Mouse (Mus musculus): ENCODE measurements around the gene Tbc1d2. TPM values are rescaled to one million over a fixed set of nuclear protein-coding genes. Genes with fewer than 3 reads are reported as not detected.

The Tbc1d2 gene
- total and polyA plus RNA-seq, 3 experiments, result 0.64 to 1.7 (median 1.4) TPM

DNA sequence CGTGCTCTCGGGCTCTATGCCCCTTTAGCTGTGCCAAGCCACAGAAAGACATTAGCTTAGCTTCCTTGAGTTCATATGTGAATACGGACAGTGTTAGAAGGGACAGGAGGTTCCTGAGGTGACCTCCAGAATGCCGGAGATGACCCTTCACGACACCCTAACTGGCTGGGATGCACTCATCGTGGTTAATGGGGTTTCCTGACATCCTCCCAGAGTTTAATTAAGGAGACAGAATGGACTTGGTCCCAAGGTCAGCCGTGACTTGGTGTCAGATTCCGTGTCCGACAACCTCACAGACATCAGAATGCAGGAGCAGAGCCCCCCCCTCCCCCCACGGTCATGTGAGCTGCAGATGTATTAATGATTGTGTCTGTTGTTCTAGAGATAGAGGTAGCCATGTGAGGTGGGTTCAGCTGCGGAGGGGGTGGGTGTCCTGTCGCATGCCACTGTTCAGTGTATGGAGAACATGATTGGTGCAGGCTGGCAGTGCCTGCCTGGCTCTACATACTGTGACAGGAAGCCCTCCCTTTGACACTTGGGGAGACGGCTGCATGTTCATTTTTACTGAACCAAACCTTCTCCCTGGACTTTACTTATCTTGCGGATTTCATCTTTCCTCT lies 38.3 kb upstream of the Tbc1d2 start:
- no peak for TF ChIP-seq POLR2A (IDR thresholded peaks at IDR 0.05; ENCODE audit: insufficient read depth, low read depth, low read length)
- TF ChIP-seq EP300 (IDR thresholded peaks at IDR 0.05; ENCODE audit: insufficient read depth, low read depth, low read length), result no peak
- TF ChIP-seq CTCF (IDR thresholded peaks at IDR 0.05), result no peak
- Histone ChIP-seq H3K9ac (ENCODE audit: low read depth, low read length) (no peak overlapping the region), H3K4me1 (ENCODE audit: control insufficient read depth, insufficient read depth, low read length) (no peaks in the 10 kb centered on the region), H3K36me3 (ENCODE audit: control insufficient read depth, insufficient read depth, low read length) (no peaks in the 10 kb centered on the region), H3K4me3 (no peak overlapping the region), H3K79me2 (replicated peaks; ENCODE audit: control insufficient read depth, insufficient read depth, low read length) (no peaks in the 10 kb centered on the region), H3K27ac (no peak overlapping the region), H3K27me3 (ENCODE audit: control insufficient read depth, insufficient read depth, low read length) (no peaks in the 10 kb centered on the region)
- WGBS, result 75% methylated on average over 14 of the region's 14 CpGs
- intact Hi-C loops (cut with DNase I), result no loop called here
- no peak for DNase-seq

DNA sequence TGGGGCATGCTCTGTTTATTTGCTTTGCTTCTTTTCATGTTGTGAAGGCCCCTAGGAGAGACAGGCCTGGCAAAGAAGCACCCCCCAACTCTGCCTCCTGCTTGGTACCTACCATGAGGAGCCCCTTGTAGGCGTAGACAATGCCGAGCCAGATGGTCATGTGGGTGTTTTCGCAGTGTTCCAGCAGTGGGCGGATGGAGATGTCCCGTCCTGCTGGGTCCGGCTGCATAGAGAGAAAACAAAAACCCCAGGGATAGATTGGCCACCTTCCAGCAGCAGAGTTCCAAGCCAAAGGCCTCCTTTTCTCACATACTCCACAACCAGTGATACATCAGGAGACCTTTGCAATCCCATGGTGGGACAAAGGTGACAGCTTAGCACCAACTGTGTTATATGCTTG lies 34.2 kb upstream of the Tbc1d2 start:
- H3K4me1 ChIP-seq (ENCODE audit: control insufficient read depth, insufficient read depth, low read length), result no peaks in the 10 kb centered on the region
- no peak overlapping the region for H3K27ac ChIP-seq
- no peaks in the 10 kb centered on the region for H3K27me3 ChIP-seq (ENCODE audit: control insufficient read depth, insufficient read depth, low read length)
- H3K9ac ChIP-seq (ENCODE audit: low read depth, low read length), result no peak overlapping the region
- WGBS, result 26% methylated on average over 6 of the region's 6 CpGs
- no peaks in the 10 kb centered on the region for H3K36me3 ChIP-seq (ENCODE audit: control insufficient read depth, insufficient read depth, low read length)
- TF ChIP-seq EP300 (IDR thresholded peaks at IDR 0.05; ENCODE audit: insufficient read depth, low read depth, low read length), result no peak
- TF ChIP-seq CTCF (IDR thresholded peaks at IDR 0.05), result no peak
- TF ChIP-seq POLR2A (IDR thresholded peaks at IDR 0.05; ENCODE audit: insufficient read depth, low read depth, low read length), result no peak
- intact Hi-C loops (cut with DNase I), result no loop called here
- DNase-seq, result no peak
- H3K4me3 ChIP-seq, result no peak overlapping the region
- H3K79me2 ChIP-seq (replicated peaks; ENCODE audit: control insufficient read depth, insufficient read depth, low read length), result no peaks in the 10 kb centered on the region

DNA sequence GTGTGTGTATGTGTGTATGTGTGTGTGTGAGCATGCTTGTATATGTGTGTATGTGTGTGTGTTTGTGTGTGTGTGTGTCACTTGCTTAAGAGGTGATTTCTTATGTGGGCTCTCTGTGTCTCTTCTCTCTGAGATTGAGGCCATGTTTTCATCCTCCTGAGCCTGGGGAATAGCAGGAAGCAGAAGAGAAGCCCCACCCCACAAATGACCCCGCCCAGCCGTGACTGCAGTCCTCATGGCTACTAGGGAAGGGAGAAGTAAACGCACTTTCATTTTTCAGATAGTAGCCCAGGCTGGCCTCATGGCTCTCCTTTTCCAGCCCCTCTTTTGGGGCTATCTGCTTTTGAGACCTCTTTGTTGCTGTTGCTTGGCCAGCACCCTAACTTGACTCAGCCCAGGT lies 26.6 kb upstream of the Tbc1d2 start:
- H3K36me3 ChIP-seq (ENCODE audit: control insufficient read depth, insufficient read depth, low read length), result no peaks in the 10 kb centered on the region
- H3K4me3 ChIP-seq, result no peak overlapping the region
- H3K79me2 ChIP-seq (replicated peaks; ENCODE audit: control insufficient read depth, insufficient read depth, low read length), result no peaks in the 10 kb centered on the region
- H3K4me1 ChIP-seq (ENCODE audit: control insufficient read depth, insufficient read depth, low read length), result no peaks in the 10 kb centered on the region
- H3K9ac ChIP-seq (ENCODE audit: low read depth, low read length), result no peak overlapping the region
- no peaks in the 10 kb centered on the region for H3K27me3 ChIP-seq (ENCODE audit: control insufficient read depth, insufficient read depth, low read length)
- intact Hi-C loops (cut with DNase I), result no loop called here
- WGBS, result 40% methylated on average over 3 of the region's 3 CpGs
- TF ChIP-seq CTCF (IDR thresholded peaks at IDR 0.05), result no peak
- TF ChIP-seq POLR2A (IDR thresholded peaks at IDR 0.05; ENCODE audit: insufficient read depth, low read depth, low read length), result no peak
- TF ChIP-seq EP300 (IDR thresholded peaks at IDR 0.05; ENCODE audit: insufficient read depth, low read depth, low read length), result no peak
- no peak for DNase-seq
- H3K27ac ChIP-seq, result no peak overlapping the region

DNA sequence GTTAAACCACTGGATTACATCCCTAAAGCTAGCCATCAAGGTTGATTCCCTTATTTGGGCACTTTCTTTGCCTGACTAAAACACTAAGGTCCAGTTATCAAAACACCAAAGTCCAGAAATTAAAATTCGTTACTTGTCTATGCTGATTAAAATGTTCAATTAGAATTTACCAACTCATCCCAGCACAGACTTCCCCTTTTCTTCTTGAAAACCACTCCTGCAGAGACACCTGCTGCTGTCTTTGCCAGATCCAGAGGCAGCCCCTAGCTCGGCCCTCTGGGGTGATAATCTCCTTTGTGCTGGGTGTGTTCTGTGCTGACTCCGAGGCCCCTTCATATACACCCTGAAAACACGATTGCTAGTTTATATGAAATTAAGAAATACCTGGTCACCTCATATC lies 26.0 kb upstream of the Tbc1d2 start:
- Histone ChIP-seq H3K27me3 (ENCODE audit: control insufficient read depth, insufficient read depth, low read length) (no peaks in the 10 kb centered on the region), H3K27ac (no peak overlapping the region), H3K79me2 (replicated peaks; ENCODE audit: control insufficient read depth, insufficient read depth, low read length) (no peaks in the 10 kb centered on the region), H3K4me1 (ENCODE audit: control insufficient read depth, insufficient read depth, low read length) (no peaks in the 10 kb centered on the region), H3K4me3 (no peak overlapping the region), H3K36me3 (ENCODE audit: control insufficient read depth, insufficient read depth, low read length) (no peaks in the 10 kb centered on the region), H3K9ac (ENCODE audit: low read depth, low read length) (no peak overlapping the region)
- no peak for DNase-seq
- 53% methylated on average over 4 of the region's 4 CpGs for WGBS
- TF ChIP-seq POLR2A (IDR thresholded peaks at IDR 0.05; ENCODE audit: insufficient read depth, low read depth, low read length) (no peak), EP300 (IDR thresholded peaks at IDR 0.05; ENCODE audit: insufficient read depth, low read depth, low read length) (no peak), CTCF (IDR thresholded peaks at IDR 0.05) (no peak)
- intact Hi-C loops (cut with DNase I), result no loop called here

DNA sequence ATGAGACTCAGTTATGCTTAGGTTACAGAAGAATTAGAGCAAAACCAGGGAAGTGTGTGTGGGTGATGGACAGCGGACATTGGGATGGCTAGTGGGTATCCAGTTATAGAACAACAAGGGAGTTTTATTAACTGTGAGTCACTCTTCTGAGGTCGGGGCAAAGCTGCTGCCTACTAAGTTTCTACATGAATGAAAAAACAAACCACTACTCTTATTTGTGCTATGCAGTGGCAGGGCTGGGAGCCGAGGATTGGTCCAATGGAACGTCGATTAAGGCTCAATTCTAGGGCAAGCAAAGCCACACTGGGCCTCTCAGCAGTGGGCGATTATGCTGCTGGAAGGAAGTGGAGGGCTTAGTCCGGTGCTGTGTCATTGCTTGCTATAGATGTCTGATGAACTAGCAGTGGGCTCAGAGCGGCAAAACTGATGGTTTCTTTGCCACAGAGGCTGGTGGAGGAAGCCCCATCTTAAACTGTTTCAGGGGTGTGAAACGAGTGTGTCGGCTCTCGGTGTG lies 25.3 kb upstream of the Tbc1d2 start:
- no peak for DNase-seq
- H3K4me1 ChIP-seq (ENCODE audit: control insufficient read depth, insufficient read depth, low read length), result no peaks in the 10 kb centered on the region
- no peaks in the 10 kb centered on the region for H3K79me2 ChIP-seq (replicated peaks; ENCODE audit: control insufficient read depth, insufficient read depth, low read length)
- intact Hi-C loops (cut with DNase I), result no loop called here
- H3K27me3 ChIP-seq (ENCODE audit: control insufficient read depth, insufficient read depth, low read length), result no peaks in the 10 kb centered on the region
- no peak overlapping the region for H3K27ac ChIP-seq
- no peaks in the 10 kb centered on the region for H3K36me3 ChIP-seq (ENCODE audit: control insufficient read depth, insufficient read depth, low read length)
- TF ChIP-seq CTCF (IDR thresholded peaks at IDR 0.05), result no peak
- no peak for TF ChIP-seq EP300 (IDR thresholded peaks at IDR 0.05; ENCODE audit: insufficient read depth, low read depth, low read length)
- TF ChIP-seq POLR2A (IDR thresholded peaks at IDR 0.05; ENCODE audit: insufficient read depth, low read depth, low read length), result no peak
- H3K9ac ChIP-seq (ENCODE audit: low read depth, low read length), result no peak overlapping the region
- 78% methylated on average over 11 of the region's 11 CpGs for WGBS
- no peak overlapping the region for H3K4me3 ChIP-seq

DNA sequence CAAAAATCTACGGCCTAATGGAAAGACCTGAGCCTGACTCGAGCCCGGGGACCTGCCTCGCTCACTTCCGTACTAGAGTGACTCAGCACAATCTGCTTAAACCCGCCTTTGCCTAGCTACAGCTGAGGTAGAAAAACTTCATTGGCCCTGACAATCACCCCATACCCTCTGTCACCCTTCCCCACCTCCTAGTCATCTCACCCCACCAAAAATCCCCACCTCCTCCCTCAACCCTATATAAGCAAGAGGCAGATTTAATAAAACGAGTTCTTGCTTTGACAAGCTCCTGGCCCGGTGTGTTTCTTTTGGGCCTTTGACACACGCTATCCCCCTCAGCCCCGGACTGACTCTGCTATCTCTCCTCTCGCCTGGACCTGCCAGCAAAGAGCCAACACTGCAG lies 18.6 kb upstream of the Tbc1d2 start:
- no peak for DNase-seq
- TF ChIP-seq EP300 (IDR thresholded peaks at IDR 0.05; ENCODE audit: insufficient read depth, low read depth, low read length) (no peak), POLR2A (IDR thresholded peaks at IDR 0.05; ENCODE audit: insufficient read depth, low read depth, low read length) (no peak), CTCF (IDR thresholded peaks at IDR 0.05) (no peak)
- H3K27me3 ChIP-seq (ENCODE audit: control insufficient read depth, insufficient read depth, low read length), result no peaks in the 10 kb centered on the region
- no peak overlapping the region for H3K4me3 ChIP-seq
- no peaks in the 10 kb centered on the region for H3K79me2 ChIP-seq (replicated peaks; ENCODE audit: control insufficient read depth, insufficient read depth, low read length)
- intact Hi-C loops (cut with DNase I), result no loop called here
- no peak overlapping the region for H3K9ac ChIP-seq (ENCODE audit: low read depth, low read length)
- H3K4me1 ChIP-seq (ENCODE audit: control insufficient read depth, insufficient read depth, low read length), result no peaks in the 10 kb centered on the region
- no peaks in the 10 kb centered on the region for H3K36me3 ChIP-seq (ENCODE audit: control insufficient read depth, insufficient read depth, low read length)
- 65% methylated on average over 11 of the region's 11 CpGs for WGBS
- H3K27ac ChIP-seq, result no peak overlapping the region
